Mouse (Mus musculus) CD4-positive naive resting alpha-beta T cell, adult 57 days (primary cell): ENCODE results near the gene Krtap22-2. TPM values are rescaled to one million over a fixed set of nuclear protein-coding genes. Genes with fewer than 3 reads are reported as not detected.

Source experiments
- total RNA-seq: library from RNA; stranded (reverse); gene quantifications from one replicate; pipeline ENCODE4 v1.2.4, GENCODE M21; 2023

The Krtap22-2 gene
- total RNA-seq = not detected

DNA sequence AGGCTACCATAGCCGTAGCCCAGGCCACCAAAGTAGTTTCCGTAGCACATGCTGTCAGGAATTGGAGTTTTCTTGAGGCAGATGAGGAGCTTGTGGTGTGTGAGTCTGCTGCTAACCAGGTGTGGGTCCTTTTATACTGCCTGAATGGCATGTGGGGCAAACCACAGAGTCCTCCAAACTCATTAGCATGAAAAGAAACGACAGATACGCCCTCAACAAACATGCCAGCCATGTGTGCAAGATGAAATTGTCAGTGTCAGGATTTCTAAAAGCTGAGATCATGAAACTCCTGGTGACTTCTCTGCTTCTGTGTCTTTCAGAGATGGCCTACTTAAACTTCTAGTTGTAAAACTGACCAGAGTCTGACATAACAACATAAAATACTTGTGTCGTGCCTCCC is at the start of gene Krtap22-2:
Gene Krtap22-2, minus strand, starts transcription at position 101 of the 400 bp plus-strand sequence.

DNA sequence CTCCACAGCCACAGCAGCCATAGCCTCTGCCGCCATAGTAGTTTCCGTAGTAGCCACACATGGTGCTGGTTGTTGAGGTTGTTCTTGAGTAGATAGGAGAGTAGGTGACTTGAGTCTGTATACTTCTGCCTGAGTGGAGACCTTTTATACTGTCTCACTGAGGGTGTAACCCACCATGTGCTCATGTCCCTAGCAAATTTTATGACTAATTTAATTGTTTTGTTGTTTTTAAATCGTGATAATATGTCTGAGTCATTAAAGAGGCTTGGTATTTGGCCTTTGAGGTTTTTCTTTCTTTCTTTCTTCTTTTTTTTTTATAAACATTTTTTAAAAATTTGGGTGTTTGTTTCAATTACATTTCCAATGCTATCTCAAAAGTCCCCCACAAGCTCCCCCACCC is 37.2 kb upstream of the Krtap22-2 start, which contains the start of gene Krtap6-5:
Gene Krtap6-5, minus strand, starts transcription at position 101 of the 400 bp plus-strand sequence.

DNA sequence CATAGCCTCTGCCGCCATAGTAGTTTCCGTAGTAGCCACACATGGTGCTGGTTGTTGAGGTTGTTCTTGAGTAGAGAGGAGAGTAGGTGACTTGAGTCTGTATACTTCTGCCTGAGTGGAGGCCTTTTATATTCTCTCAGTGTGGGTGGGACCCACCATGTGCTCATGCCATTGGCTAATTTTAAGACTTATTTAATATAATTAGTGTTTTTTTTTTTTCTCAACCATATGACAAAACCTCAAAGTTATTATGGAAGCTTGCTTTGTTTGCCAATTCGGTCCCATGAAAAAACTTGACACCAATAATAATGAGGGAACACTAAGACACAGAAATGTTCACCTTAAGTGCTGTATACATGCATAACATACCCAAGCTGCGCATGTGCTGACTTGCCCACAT is 30.8 kb upstream of the Krtap22-2 start, which contains the start of gene Gm10228:
Gene Gm10228, minus strand, starts transcription at position 101 of the 400 bp plus-strand sequence.

DNA sequence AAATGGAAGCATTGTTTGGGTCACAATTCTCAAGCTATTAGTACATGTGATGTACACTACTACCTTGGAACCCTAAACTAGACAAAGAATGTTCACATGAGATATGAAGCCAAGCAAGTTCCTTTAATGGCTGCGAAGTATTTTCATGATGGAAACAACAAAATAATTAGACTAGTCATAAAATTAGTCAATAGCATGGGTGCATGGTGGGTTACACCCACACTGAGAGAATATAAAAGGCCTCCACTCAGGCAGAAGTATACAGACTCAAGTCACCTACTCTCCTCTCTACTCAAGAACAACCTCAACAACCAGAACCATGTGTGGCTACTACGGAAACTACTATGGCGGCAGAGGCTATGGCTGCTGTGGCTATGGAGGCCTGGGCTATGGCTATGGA is 20.8 kb upstream of the Krtap22-2 start, which contains the start of gene Krtap6-1:
Gene Krtap6-1, plus strand, starts transcription at position 301 of the 400 bp plus-strand sequence.

DNA sequence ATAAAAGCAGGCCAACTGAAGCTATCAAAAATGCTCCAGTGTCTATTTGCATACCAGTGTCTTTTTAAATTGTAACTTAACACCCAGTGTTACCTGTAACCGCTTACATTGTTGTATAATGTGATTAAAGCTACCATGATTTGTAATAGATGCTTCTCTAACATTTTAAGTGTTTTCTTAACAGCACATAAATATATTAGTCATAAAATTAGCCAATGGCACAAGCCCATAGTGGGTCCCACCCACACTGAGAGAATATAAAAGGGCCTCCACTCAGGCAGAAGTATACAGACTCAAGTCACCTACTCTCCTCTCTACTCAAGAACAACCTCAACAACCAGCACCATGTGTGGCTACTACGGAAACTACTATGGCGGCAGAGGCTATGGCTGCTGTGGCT is 4.4 kb upstream of the Krtap22-2 start, which contains the start of gene Gm10229:
Gene Gm10229, plus strand, starts transcription at position 301 of the 400 bp plus-strand sequence.

DNA sequence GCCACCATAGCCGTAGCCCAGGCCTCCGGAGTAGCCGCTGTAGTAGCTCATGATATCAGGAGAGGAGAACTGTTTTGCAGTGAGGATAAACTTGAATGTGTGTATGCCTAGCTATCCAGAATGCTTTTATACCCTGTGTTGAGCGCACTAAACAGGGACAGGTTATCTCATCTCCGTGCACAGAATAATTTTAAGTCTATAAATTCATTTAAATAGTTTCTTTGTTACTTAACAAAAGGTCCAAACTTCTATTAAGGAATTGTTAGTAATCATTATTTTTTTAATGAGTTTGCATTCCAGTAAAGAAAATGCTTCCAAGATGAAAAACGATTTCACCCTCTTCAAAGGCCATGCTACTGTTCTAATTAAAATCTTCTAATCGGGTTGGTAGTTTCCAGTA is 47.8 kb downstream of the Krtap22-2 start, which contains the start of gene Krtap16-3:
Gene Krtap16-3, minus strand, starts transcription at position 101 of the 400 bp plus-strand sequence.

Other genes with a start within 250 kb of the Krtap22-2 start
- not detected for gene 2310057N15Rik, start 236.6 kb downstream of the Krtap22-2 start, total RNA-seq
- not detected for gene Gm5965, start 232.9 kb downstream of the Krtap22-2 start, total RNA-seq
- gene Gm20741, start 198.5 kb downstream of the Krtap22-2 start, total RNA-seq = not detected
- gene Krtap15, start 190.5 kb downstream of the Krtap22-2 start, total RNA-seq = not detected
- gene Krtap14, start 184.6 kb downstream of the Krtap22-2 start, total RNA-seq = not detected
- gene Krtap19-1, start 141.3 kb downstream of the Krtap22-2 start, total RNA-seq = not detected
- gene Krtap19-2, start 136.5 kb downstream of the Krtap22-2 start, total RNA-seq = not detected
- gene Krtap19-3, start 132.7 kb downstream of the Krtap22-2 start, total RNA-seq = not detected
- gene Krtap19-4, start 125.7 kb downstream of the Krtap22-2 start, total RNA-seq = not detected
- not detected for gene Krtap19-5, start 114.3 kb downstream of the Krtap22-2 start, total RNA-seq
- gene Krtap19-9b, start 78.5 kb downstream of the Krtap22-2 start, total RNA-seq = not detected
- not detected for gene Krtap16-3, start 47.9 kb downstream of the Krtap22-2 start, total RNA-seq
- gene Gm10229, start 4.5 kb upstream of the Krtap22-2 start, total RNA-seq = not detected
- gene Krtap6-1, start 20.9 kb upstream of the Krtap22-2 start, total RNA-seq = not detected
- gene Gm10228, start 30.7 kb upstream of the Krtap22-2 start, total RNA-seq = not detected
- gene Krtap6-5, start 37.1 kb upstream of the Krtap22-2 start, total RNA-seq = not detected
- gene 1110025L11Rik, start 53.2 kb upstream of the Krtap22-2 start, total RNA-seq = not detected
- not detected for gene Krtap6-3, start 73.3 kb upstream of the Krtap22-2 start, total RNA-seq
- gene Gm6358, start 130.1 kb upstream of the Krtap22-2 start, total RNA-seq = not detected
- gene Gm10061, start 140.3 kb upstream of the Krtap22-2 start, total RNA-seq = not detected
- not detected for gene Gm9789, start 147.2 kb upstream of the Krtap22-2 start, total RNA-seq
- not detected for gene Gm7735, start 158.7 kb upstream of the Krtap22-2 start, total RNA-seq
- gene 1110057P08Rik, start 164.0 kb upstream of the Krtap22-2 start, total RNA-seq = not detected
- not detected for gene Krtap20-2, start 195.1 kb upstream of the Krtap22-2 start, total RNA-seq